Mouse (Mus musculus) midbrain, embryonic 12.5 days (tissue): ENCODE data around the gene Rock2. TPM values are rescaled to one million over a fixed set of nuclear protein-coding genes. Genes with fewer than 3 reads are reported as not detected.

Experiments
- ATAC-seq: fragments of 200-750 bp; cut with Nextera tagmentation; 2 replicates; pipeline ENCODE4 v1.8.0; 2017; ENCODE audit warnings: low read depth, moderate TSS enrichment, moderate library complexity; ENCODE audit not compliant: low FRiP score
- H3K27ac ChIP-seq: fragments of 300-500 bp; sonication (generic); replicated peaks from 2 replicates; pipeline ENCODE4 v1.5.1; 2016; ENCODE audit warnings: mild to moderate bottlenecking
- H3K27me3 ChIP-seq: fragments of 300-500 bp; sonication (generic); 2 replicates; pipeline ENCODE4 v1.6.1; 2016; ENCODE audit warnings: mild to moderate bottlenecking
- H3K36me3 ChIP-seq: fragments of 300-500 bp; sonication (generic); 2 replicates; pipeline ENCODE4 v1.6.1; 2016
- H3K4me1 ChIP-seq: fragments of 300-500 bp; sonication (generic); 2 replicates; pipeline ENCODE4 v1.6.1; 2016
- H3K4me2 ChIP-seq: fragments of 300-500 bp; sonication (generic); replicated peaks from 2 replicates; pipeline ENCODE4 v1.6.1; 2016; ENCODE audit warnings: mild to moderate bottlenecking, moderate library complexity
- H3K4me3 ChIP-seq: fragments of 300-500 bp; sonication (generic); 2 replicates; pipeline ENCODE4 v1.5.1; 2016; ENCODE audit warnings: mild to moderate bottlenecking
- H3K9ac ChIP-seq: fragments of 300-500 bp; sonication (generic); replicated peaks from 2 replicates; pipeline ENCODE4 v1.6.1; 2016; ENCODE audit warnings: mild to moderate bottlenecking, moderate library complexity
- H3K9me3 ChIP-seq: fragments of 300-500 bp; sonication (generic); 2 replicates; pipeline ENCODE4 v1.6.1; 2016; ENCODE audit warnings: mild to moderate bottlenecking
- WGBS: fragments of 180-500 bp; shearing (Covaris S2); methylation state at CpG from one replicate; pipeline ENCODE4 v1.1.7; 2016; 5-methylcytosine and 5-hydroxymethylcytosine counted together
- polyA plus RNA-seq: library from polyadenylated mRNA; unstranded; fragments of >200 nt; fragmentation: Nextera tagmentation; extraction: Ambion mirVana; gene quantifications from 2 replicates; pipeline ENCODE4 v1.2.1, GENCODE M21; 2016

The Rock2 gene
- polyA plus RNA-seq, 1 experiment from 2014 or later = 20.5 TPM

GRCm38 (mm10) chr12:16912600-16912999 lies 17.9 kb downstream of the Rock2 start:
- no peak overlapping the region for H3K4me3 ChIP-seq
- 0 out of 2 replicates have a peak, but pooled peaks cover 3% of the 10 kb centered on the region for H3K4me1 ChIP-seq
- H3K27ac ChIP-seq = no peak overlapping the region
- 89% methylated on average over 3 of the region's 3 CpGs for WGBS
- ATAC-seq = no peak
- no peaks in the 10 kb centered on the region for H3K27me3 ChIP-seq
- H3K9me3 ChIP-seq = no peaks in the 10 kb centered on the region
- no peak overlapping the region for H3K9ac ChIP-seq
- no peaks in the 10 kb centered on the region for H3K36me3 ChIP-seq
- H3K4me2 ChIP-seq = no peak overlapping the region

GRCm38 (mm10) chr12:16920186-16920860 lies 25.6 kb downstream of the Rock2 start:
- H3K27ac ChIP-seq = no peak overlapping the region
- H3K4me3 ChIP-seq = no peak overlapping the region
- H3K9ac ChIP-seq = no peak overlapping the region
- no peaks in the 10 kb centered on the region for H3K9me3 ChIP-seq
- H3K36me3 ChIP-seq = no peaks in the 10 kb centered on the region
- no peak for ATAC-seq
- H3K4me1 ChIP-seq = no peaks in the 10 kb centered on the region
- H3K4me2 ChIP-seq = no peak overlapping the region
- H3K27me3 ChIP-seq = no peaks in the 10 kb centered on the region

GRCm38 (mm10) chr12:16927889-16928288 lies 33.2 kb downstream of the Rock2 start:
- Histone ChIP-seq H3K36me3 (peaks cover 13% of the 10 kb centered on the region), H3K9ac (no peak overlapping the region), H3K27me3 (no peaks in the 10 kb centered on the region), H3K9me3 (no peaks in the 10 kb centered on the region), H3K4me1 (no peaks in the 10 kb centered on the region), H3K27ac (no peak overlapping the region), H3K4me2 (no peak overlapping the region), H3K4me3 (no peak overlapping the region)
- WGBS = 88% methylated on average over 2 of the region's 2 CpGs
- ATAC-seq = no peak

- Histone ChIP-seq H3K4me1 (no peaks in the 10 kb centered on the region), H3K27me3 (no peaks in the 10 kb centered on the region), H3K27ac (no peak overlapping the region), H3K4me3 (no peak overlapping the region), H3K36me3 (peaks cover 10% of the 10 kb centered on the region), H3K9ac (no peak overlapping the region), H3K4me2 (no peak overlapping the region), H3K9me3 (no peaks in the 10 kb centered on the region)
- ATAC-seq = no peak
- 91% methylated on average over 1 of the region's 1 CpGs for WGBS
Measured at GRCm38 (mm10) chr12:16934423-16934822, 39.7 kb downstream of the Rock2 start.

- H3K27me3 ChIP-seq = no peaks in the 10 kb centered on the region
- H3K4me1 ChIP-seq = no peaks in the 10 kb centered on the region
- no peak for ATAC-seq
- no peak overlapping the region for H3K4me2 ChIP-seq
- H3K4me3 ChIP-seq = no peak overlapping the region
- H3K9ac ChIP-seq = no peak overlapping the region
- no peak overlapping the region for H3K27ac ChIP-seq
- no peaks in the 10 kb centered on the region for H3K36me3 ChIP-seq
- H3K9me3 ChIP-seq = no peaks in the 10 kb centered on the region
- 81% methylated on average over 3 of the region's 3 CpGs for WGBS
Measured at GRCm38 (mm10) chr12:16941976-16942375, 47.3 kb downstream of the Rock2 start.

GRCm38 (mm10) chr12:16948239-16948638 lies 53.5 kb downstream of the Rock2 start:
- H3K4me3 ChIP-seq = no peak overlapping the region
- H3K27me3 ChIP-seq = no peaks in the 10 kb centered on the region
- no peaks in the 10 kb centered on the region for H3K4me1 ChIP-seq
- H3K9ac ChIP-seq = no peak overlapping the region
- no peak overlapping the region for H3K4me2 ChIP-seq
- no peaks in the 10 kb centered on the region for H3K9me3 ChIP-seq
- H3K36me3 ChIP-seq = 0 out of 2 replicates have a peak, but pooled peaks cover 2% of the 10 kb centered on the region
- no peak overlapping the region for H3K27ac ChIP-seq
- 90% methylated on average over 6 of the region's 6 CpGs for WGBS
- ATAC-seq = no peak

GRCm38 (mm10) chr12:16958851-16959250 lies 64.2 kb downstream of the Rock2 start:
- Histone ChIP-seq H3K27me3 (no peaks in the 10 kb centered on the region), H3K4me3 (no peak overlapping the region), H3K4me2 (no peak overlapping the region), H3K4me1 (no peaks in the 10 kb centered on the region), H3K27ac (no peak overlapping the region), H3K9ac (no peak overlapping the region), H3K36me3 (peaks cover 44% of the 10 kb centered on the region), H3K9me3 (no peaks in the 10 kb centered on the region)
- 73% methylated on average over 1 of the region's 1 CpGs for WGBS
- ATAC-seq = no peak

GRCm38 (mm10) chr12:16963354-16963753 lies 68.7 kb downstream of the Rock2 start:
- H3K4me3 ChIP-seq = no peak overlapping the region
- WGBS = 71% methylated on average over 2 of the region's 2 CpGs
- no peaks in the 10 kb centered on the region for H3K9me3 ChIP-seq
- no peak for ATAC-seq
- H3K9ac ChIP-seq = no peak overlapping the region
- no peak overlapping the region for H3K4me2 ChIP-seq
- H3K27me3 ChIP-seq = no peaks in the 10 kb centered on the region
- H3K27ac ChIP-seq = no peak overlapping the region
- H3K4me1 ChIP-seq = no peaks in the 10 kb centered on the region
- H3K36me3 ChIP-seq = peaks cover 47% of the 10 kb centered on the region

GRCm38 (mm10) chr12:16966811-16967210 lies 72.1 kb downstream of the Rock2 start:
- Histone ChIP-seq H3K27me3 (no peaks in the 10 kb centered on the region), H3K9me3 (no peaks in the 10 kb centered on the region), H3K4me1 (no peaks in the 10 kb centered on the region), H3K27ac (no peak overlapping the region), H3K9ac (no peak overlapping the region), H3K4me2 (no peak overlapping the region), H3K4me3 (no peak overlapping the region), H3K36me3 (peaks cover 45% of the 10 kb centered on the region)
- WGBS = 92% methylated on average over 2 of the region's 2 CpGs
- no peak for ATAC-seq

GRCm38 (mm10) chr12:16977120-16977519 lies 82.4 kb downstream of the Rock2 start:
- H3K36me3 ChIP-seq = peaks cover 71% of the 10 kb centered on the region
- no peak for ATAC-seq
- no peak overlapping the region for H3K27ac ChIP-seq

GRCm38 (mm10) chr12:16985778-16986177 lies 91.1 kb downstream of the Rock2 start:
- ATAC-seq = no peak
- Histone ChIP-seq H3K4me1 (no peaks in the 10 kb centered on the region), H3K27ac (no peak overlapping the region), H3K27me3 (no peaks in the 10 kb centered on the region), H3K9ac (no peak overlapping the region), H3K9me3 (no peaks in the 10 kb centered on the region), H3K4me2 (no peak overlapping the region), H3K36me3 (0 out of 2 replicates have a peak, but pooled peaks cover 4% of the 10 kb centered on the region), H3K4me3 (no peak overlapping the region)
- WGBS = 88% methylated on average over 1 of the region's 1 CpGs

More at GRCm38 (mm10) chr12:16977120-16977519, 82.4 kb downstream of the Rock2 start:
- H3K4me2 ChIP-seq = no peak overlapping the region
- no peak overlapping the region for H3K4me3 ChIP-seq
- no peak overlapping the region for H3K9ac ChIP-seq
- no peaks in the 10 kb centered on the region for H3K9me3 ChIP-seq
- H3K4me1 ChIP-seq = no peaks in the 10 kb centered on the region
- no peaks in the 10 kb centered on the region for H3K27me3 ChIP-seq

GRCm38 (mm10) chr12:16991376-16991775 lies 96.7 kb downstream of the Rock2 start:
- no peak overlapping the region for H3K27ac ChIP-seq
- H3K4me3 ChIP-seq = no peak overlapping the region
- H3K4me2 ChIP-seq = no peak overlapping the region
- ATAC-seq = no peak
- WGBS = 72% methylated on average over 2 of the region's 2 CpGs
- H3K4me1 ChIP-seq = no peaks in the 10 kb centered on the region
- H3K27me3 ChIP-seq = no peaks in the 10 kb centered on the region
- H3K36me3 ChIP-seq = no peaks in the 10 kb centered on the region
- H3K9ac ChIP-seq = no peak overlapping the region
- H3K9me3 ChIP-seq = no peaks in the 10 kb centered on the region

GRCm38 (mm10) chr12:16992355-16992754 lies 97.7 kb downstream of the Rock2 start:
- no peak overlapping the region for H3K4me2 ChIP-seq
- WGBS = 91% methylated on average over 2 of the region's 2 CpGs
- H3K36me3 ChIP-seq = no peaks in the 10 kb centered on the region
- peaks cover 4% of the 10 kb centered on the region for H3K27me3 ChIP-seq
- no peak for ATAC-seq
- no peak overlapping the region for H3K4me3 ChIP-seq
- H3K9me3 ChIP-seq = no peaks in the 10 kb centered on the region
- no peak overlapping the region for H3K9ac ChIP-seq
- no peak overlapping the region for H3K27ac ChIP-seq
- no peaks in the 10 kb centered on the region for H3K4me1 ChIP-seq
